In genomic region chr1:118759141-118759932, GRCm38 (mm10) we compare ENCODE assay signal across 8 mouse cellular contexts.
DNase-seq lines count a peak whose midpoint lies in the region; ATAC-seq lines count a peak whose summit lies in the region.

No protein-coding gene starts in this region.

- 20% methylated on average over 7 of the region's 7 CpGs for whole genome bisulfite sequencing in embryonic facial prominence, embryonic 13.5 days
- WGBS in heart, embryonic 16.5 days = 28% methylated on average over 7 of the region's 7 CpGs
- WGBS in liver, embryonic 13.5 days (ENCODE audit: insufficient replicate concordance) = 24% methylated on average over 7 of the region's 7 CpGs

- DNase-seq in A20 (ENCODE audit: low read depth, low spot score) = peak; percentile 77
- DNase-seq in adrenal gland, postnatal 36 days = peak; percentile 81 to 85
- DNase-seq in kidney, postnatal 25 days = peak; percentile 85 to 92
- peak; percentile 18 for DNase-seq in liver, embryonic 13.5 days
- DNase-seq in ovary, adult 18-20 months (ENCODE audit: low spot score) = peak; percentile 47
- peak; percentile 61 for DNase-seq in thymus, postnatal 25 days

- no peak for ATAC-seq in embryonic facial prominence, embryonic 13.5 days (ENCODE audit: insufficient number of reproducible peaks, insufficient read depth, low FRiP score, low TSS enrichment, low read depth)
- ATAC-seq in heart, embryonic 16.5 days (replicated peaks; ENCODE audit: extremely low read depth, insufficient read depth, low FRiP score) = peak; percentile 49; the same call in 1 of the 2 replicates
- no peak for ATAC-seq in liver, embryonic 13.5 days (ENCODE audit: low read depth)

- no peak overlapping the region for H3K9ac ChIP-seq in embryonic facial prominence, embryonic 13.5 days
- no peak overlapping the region for H3K9ac ChIP-seq in heart, embryonic 16.5 days (ENCODE audit: low read length)
- no peak overlapping the region for H3K9ac ChIP-seq in liver, embryonic 13.5 days

- peaks cover 9% of the 10 kb centered on the region for H3K4me1 ChIP-seq in embryonic facial prominence, embryonic 13.5 days
- peaks cover 8% of the 10 kb centered on the region for H3K4me1 ChIP-seq in heart, embryonic 16.5 days (ENCODE audit: control insufficient read depth, insufficient read depth, low read length)
- H3K4me1 ChIP-seq in liver, embryonic 13.5 days (replicated peaks) = no peaks in the 10 kb centered on the region

- no peak overlapping the region for H3K4me3 ChIP-seq in embryonic facial prominence, embryonic 13.5 days
- no peak overlapping the region for H3K4me3 ChIP-seq in heart, embryonic 16.5 days (ENCODE audit: low read length)
- H3K4me3 ChIP-seq in liver, embryonic 13.5 days (replicated peaks) = no peak overlapping the region

- no peaks in the 10 kb centered on the region for H3K9me3 ChIP-seq in embryonic facial prominence, embryonic 13.5 days
- no peaks in the 10 kb centered on the region for H3K9me3 ChIP-seq in heart, embryonic 16.5 days (replicated peaks; ENCODE audit: control insufficient read depth, low read length)
- no peaks in the 10 kb centered on the region for H3K9me3 ChIP-seq in liver, embryonic 13.5 days (replicated peaks)

- 0 out of 2 replicates have a peak overlapping the region, but pooled peaks have one; percentile 2 for H3K4me2 ChIP-seq in embryonic facial prominence, embryonic 13.5 days
- no peak overlapping the region for H3K4me2 ChIP-seq in heart, embryonic 16.5 days (ENCODE audit: low read depth, low read length)
- no peak overlapping the region for H3K4me2 ChIP-seq in liver, embryonic 13.5 days

- no peak overlapping the region for H3K27ac ChIP-seq in embryonic facial prominence, embryonic 13.5 days
- no peak overlapping the region for H3K27ac ChIP-seq in heart, embryonic 16.5 days (ENCODE audit: low read length)
- H3K27ac ChIP-seq in liver, embryonic 13.5 days = no peak overlapping the region

- H3K36me3 ChIP-seq in embryonic facial prominence, embryonic 13.5 days = no peaks in the 10 kb centered on the region
- no peaks in the 10 kb centered on the region for H3K36me3 ChIP-seq in heart, embryonic 16.5 days (ENCODE audit: control insufficient read depth, insufficient read depth)
- no peaks in the 10 kb centered on the region for H3K36me3 ChIP-seq in liver, embryonic 13.5 days

- H3K27me3 ChIP-seq in embryonic facial prominence, embryonic 13.5 days = no peaks in the 10 kb centered on the region
- H3K27me3 ChIP-seq in heart, embryonic 16.5 days (ENCODE audit: control insufficient read depth, insufficient read depth, low read length) = no peaks in the 10 kb centered on the region
- no peaks in the 10 kb centered on the region for H3K27me3 ChIP-seq in liver, embryonic 13.5 days

Comparison
In these comparisons a context has a peak if more than half of its experiments do, and no peak if none do; other contexts are left out.
1. DNase-seq: peak in every context shown above with its lines; median percentile 88 in kidney, postnatal 25 days; 83 in adrenal gland, postnatal 36 days; 77 in A20; 61 in thymus, postnatal 25 days; 47 in ovary, adult 18-20 months; 18 in liver, embryonic 13.5 days.